Mouse (Mus musculus) midbrain, postnatal 0 days (tissue): ENCODE data around the gene Hcls1. TPM values are rescaled to one million over a fixed set of nuclear protein-coding genes. Genes with fewer than 3 reads are reported as not detected.

ENCODE experiments used
- ATAC-seq: fragments of 200-750 bp; cut with Nextera tagmentation; 2 replicates; pipeline ENCODE4 v1.8.0; 2017; ENCODE audit warnings: moderate number of reproducible peaks, mild to moderate bottlenecking, moderate TSS enrichment, moderate library complexity; ENCODE audit not compliant: low FRiP score
- DNase-seq: peaks from one replicate; pipeline ENCODE4 v3.0.0-alpha.2; 2015; ENCODE audit warnings: low spot score
- H3K27ac ChIP-seq: fragments of 300-500 bp; sonication (generic); 2 replicates; pipeline ENCODE4 v1.5.1; 2014; ENCODE audit warnings: low read depth, mild to moderate bottlenecking, low read length, mixed read lengths
- H3K27me3 ChIP-seq: fragments of 300-500 bp; sonication (generic); 2 replicates; pipeline ENCODE4 v1.6.1; 2014; ENCODE audit warnings: low read length, control low read depth, mixed read lengths; ENCODE audit not compliant: insufficient read depth
- H3K36me3 ChIP-seq: fragments of 300-500 bp; sonication (generic); 2 replicates; pipeline ENCODE4 v1.6.1; 2014; ENCODE audit warnings: low read length, control low read depth, mixed read lengths; ENCODE audit not compliant: insufficient read depth
- H3K4me1 ChIP-seq: fragments of 300-500 bp; sonication (generic); 2 replicates; pipeline ENCODE4 v1.6.1; 2014; ENCODE audit warnings: mild to moderate bottlenecking, control low read depth, antibody characterized with exemption, low read length, mixed read lengths; ENCODE audit not compliant: insufficient read depth
- H3K4me2 ChIP-seq: fragments of 300-500 bp; sonication (generic); 2 replicates; pipeline ENCODE4 v1.6.1; 2014; ENCODE audit warnings: low read depth, mild to moderate bottlenecking, low read length, mixed read lengths; ENCODE audit not compliant: poor library complexity, severe bottlenecking
- H3K4me3 ChIP-seq: fragments of 300-500 bp; sonication (generic); 2 replicates; pipeline ENCODE4 v1.5.1; 2014; ENCODE audit warnings: low read depth, mild to moderate bottlenecking, low read length, moderate library complexity
- H3K9ac ChIP-seq: fragments of 300-500 bp; sonication (generic); replicated peaks from 2 replicates; pipeline ENCODE4 v1.6.1; 2014; ENCODE audit warnings: mild to moderate bottlenecking, low read length, moderate library complexity, mixed read lengths; ENCODE audit not compliant: poor library complexity, severe bottlenecking
- H3K9me3 ChIP-seq: fragments of 300-500 bp; sonication (generic); 2 replicates; pipeline ENCODE4 v1.6.1; 2016; ENCODE audit warnings: low read length, control low read depth
- CTCF ChIP-seq: IDR thresholded peaks from 2 replicates; pipeline ENCODE4 v1.5.1; 2016; ENCODE audit warnings: antibody characterized with exemption, mild to moderate bottlenecking
- WGBS: fragments of 180-500 bp; shearing (Covaris S2); extraction: QIAGEN DNeasy Blood & Tissue Kit; methylation state at CpG from one replicate; pipeline ENCODE4 v1.1.7; 2014; 5-methylcytosine and 5-hydroxymethylcytosine counted together
- polyA plus RNA-seq: library from polyadenylated mRNA; unstranded; fragments of >200 nt; fragmentation: Nextera tagmentation; extraction: Ambion mirVana; gene quantifications from 2 replicates; pipeline ENCODE4 v1.2.1, GENCODE M21; 2015
- total RNA-seq: library from RNA; depleted of rRNA; stranded (reverse); fragments of >200 nt; gene quantifications from 2 replicates; pipeline ENCODE4 v1.2.3, GENCODE M21; 2014

Hcls1 gene
- total and polyA plus RNA-seq, 2 experiments from 2014 or later = 2.3 to 2.4 TPM

- 82% methylated on average over 3 of the region's 3 CpGs for WGBS
- no peak for ATAC-seq
- DNase-seq = no peak
Observed at GRCm38 (mm10) chr16:36920410-36920809, 14.4 kb upstream of the Hcls1 start.

GRCm38 (mm10) chr16:36921067-36921613 is 13.6 kb upstream of the Hcls1 start:
- H3K9me3 ChIP-seq = no peaks in the 10 kb centered on the region
- WGBS = 92% methylated on average over 8 of the region's 8 CpGs
- ATAC-seq (no peak), DNase-seq (no peak)
- H3K27me3 ChIP-seq = no peaks in the 10 kb centered on the region
- no peak for TF ChIP-seq CTCF
- peaks cover 47% of the 10 kb centered on the region for H3K36me3 ChIP-seq
- no peak overlapping the region for H3K27ac ChIP-seq
- H3K4me2 ChIP-seq = no peak overlapping the region
- no peak overlapping the region for H3K4me3 ChIP-seq
- H3K9ac ChIP-seq = no peak overlapping the region
- H3K4me1 ChIP-seq = no peaks in the 10 kb centered on the region

More at GRCm38 (mm10) chr16:36920410-36920809, 14.4 kb upstream of the Hcls1 start:
- TF ChIP-seq CTCF = no peak
- no peak overlapping the region for H3K9ac ChIP-seq
- no peak overlapping the region for H3K4me3 ChIP-seq
- peaks cover 44% of the 10 kb centered on the region for H3K36me3 ChIP-seq
- no peaks in the 10 kb centered on the region for H3K4me1 ChIP-seq
- no peaks in the 10 kb centered on the region for H3K9me3 ChIP-seq
- no peaks in the 10 kb centered on the region for H3K27me3 ChIP-seq
- H3K27ac ChIP-seq = no peak overlapping the region
- no peak overlapping the region for H3K4me2 ChIP-seq

GRCm38 (mm10) chr16:36921980-36922379 is 12.8 kb upstream of the Hcls1 start:
- H3K9ac ChIP-seq = no peak overlapping the region
- H3K9me3 ChIP-seq = no peaks in the 10 kb centered on the region
- H3K4me2 ChIP-seq = no peak overlapping the region
- DNase-seq (no peak), ATAC-seq (no peak)
- no peak overlapping the region for H3K4me3 ChIP-seq
- no peaks in the 10 kb centered on the region for H3K4me1 ChIP-seq
- H3K27ac ChIP-seq = no peak overlapping the region
- H3K27me3 ChIP-seq = no peaks in the 10 kb centered on the region
- H3K36me3 ChIP-seq = peaks cover 55% of the 10 kb centered on the region
- WGBS = 89% methylated on average over 6 of the region's 6 CpGs
- no peak for TF ChIP-seq CTCF

- no peaks in the 10 kb centered on the region for H3K27me3 ChIP-seq
- H3K9me3 ChIP-seq = no peaks in the 10 kb centered on the region
- no peak for ATAC-seq
- 97% methylated on average over 8 of the region's 8 CpGs for WGBS
- no peaks in the 10 kb centered on the region for H3K4me1 ChIP-seq
- H3K4me3 ChIP-seq = no peak overlapping the region
- no peak overlapping the region for H3K4me2 ChIP-seq
- no peak overlapping the region for H3K27ac ChIP-seq
- H3K9ac ChIP-seq = no peak overlapping the region
- no peak for DNase-seq
- peaks cover 61% of the 10 kb centered on the region for H3K36me3 ChIP-seq
- no peak for TF ChIP-seq CTCF
Observed at GRCm38 (mm10) chr16:36924312-36924711, 10.5 kb upstream of the Hcls1 start.

GRCm38 (mm10) chr16:36925351-36925750 is 9.4 kb upstream of the Hcls1 start:
- Histone ChIP-seq H3K27me3 (no peaks in the 10 kb centered on the region), H3K4me2 (no peak overlapping the region), H3K4me1 (no peaks in the 10 kb centered on the region), H3K36me3 (peaks cover 61% of the 10 kb centered on the region), H3K27ac (no peak overlapping the region), H3K4me3 (no peak overlapping the region), H3K9ac (no peak overlapping the region), H3K9me3 (no peaks in the 10 kb centered on the region)
- DNase-seq (no peak), ATAC-seq (no peak)
- no peak for TF ChIP-seq CTCF
- WGBS = 92% methylated on average over 6 of the region's 6 CpGs

- Histone ChIP-seq H3K9ac (no peak overlapping the region), H3K36me3 (peaks cover 65% of the 10 kb centered on the region), H3K9me3 (no peaks in the 10 kb centered on the region), H3K4me3 (no peak overlapping the region), H3K27ac (no peak overlapping the region), H3K27me3 (no peaks in the 10 kb centered on the region), H3K4me2 (no peak overlapping the region), H3K4me1 (no peaks in the 10 kb centered on the region)
- 82% methylated on average over 6 of the region's 6 CpGs for WGBS
- no peak for TF ChIP-seq CTCF
- ATAC-seq = no peak
- DNase-seq = no peak
Observed at GRCm38 (mm10) chr16:36925797-36926196, 9.0 kb upstream of the Hcls1 start.
